Mouse (Mus musculus): ENCODE data around the gene Pcsk4. TPM values are rescaled to one million over a fixed set of nuclear protein-coding genes. Genes with fewer than 3 reads are reported as not detected.

Pcsk4 gene
- total RNA-seq, 2 experiments from 2014 or later, result 7.1 to 8.0 TPM

DNA sequence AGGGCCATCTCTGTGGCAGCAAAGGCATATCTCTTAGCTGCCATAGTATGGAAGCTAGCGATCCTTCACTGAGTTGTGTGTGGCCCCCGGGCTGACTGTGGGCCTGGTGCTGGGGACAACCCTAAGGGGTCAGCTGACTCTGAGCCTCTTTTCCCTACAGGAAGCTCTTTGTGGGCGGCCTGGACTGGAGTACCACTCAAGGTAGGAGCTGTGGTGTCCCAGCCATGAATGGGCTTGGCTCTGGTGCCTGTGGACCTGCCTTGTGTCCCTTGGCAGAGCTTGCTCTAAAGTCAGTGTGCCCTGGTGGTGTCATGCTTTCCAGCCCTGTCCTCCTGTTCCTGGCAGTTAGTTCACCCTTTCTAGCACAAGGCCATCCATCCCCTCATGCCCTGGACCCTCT is 55.5 kb downstream of the Pcsk4 start:
- DNase-seq (ENCODE audit: low spot score in 2 of 2), result no peak

DNA sequence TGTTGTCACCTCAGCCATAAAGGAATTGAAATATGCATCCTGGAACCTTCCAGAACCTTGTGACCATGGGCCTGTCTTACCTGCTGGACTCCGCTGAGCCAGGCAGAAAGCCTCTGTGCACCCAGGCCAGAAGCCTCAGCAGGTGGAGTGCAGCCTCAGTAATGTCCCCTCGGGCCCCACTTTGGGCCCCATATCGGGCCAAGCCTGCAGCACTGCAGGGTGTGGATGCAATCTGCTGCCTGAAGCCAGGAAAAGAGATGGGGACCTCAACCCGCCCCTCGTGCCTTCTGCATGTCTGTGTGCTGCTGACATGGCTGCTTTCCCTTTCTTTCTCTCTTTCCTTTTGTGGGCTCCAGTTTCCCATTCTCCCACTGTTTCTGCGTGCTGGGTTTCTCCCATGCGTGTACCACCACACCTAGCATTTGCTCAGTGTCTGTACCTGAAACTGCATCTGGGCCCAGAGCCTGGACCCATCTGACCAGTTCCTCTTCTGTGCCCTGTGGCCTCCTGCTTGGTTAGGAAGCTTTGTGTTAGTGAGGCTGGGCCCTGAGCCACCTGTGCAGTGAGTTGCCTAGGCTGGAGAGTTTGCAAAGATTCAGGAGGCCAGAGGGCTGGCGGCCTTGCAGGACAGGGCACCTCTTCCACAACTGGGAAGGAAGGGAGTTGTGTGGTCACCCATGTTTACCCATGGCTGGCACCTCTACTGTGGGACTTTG is 57.3 kb downstream of the Pcsk4 start:
- no peak for DNase-seq (ENCODE audit: low spot score in 2 of 2)

Small RNAs within 50 kb of the gene (microRNA-seq; reads per million reads assigned to microRNA genes)
- gene Mir6911, result 1.3 to 3.1 reads per million in 2 experiments

Other genes with a start within 250 kb of the Pcsk4 start
- 10 to 100 TPM; 19.7 to 23.9 TPM for gene Sbno2, start 223.9 kb downstream of the Pcsk4 start, total RNA-seq (2021)
- 10 to 100 TPM; 77.1 to 88.3 TPM for gene Stk11, start 213.7 kb downstream of the Pcsk4 start, total RNA-seq (2021)
- gene Atp5d, start 190.9 kb downstream of the Pcsk4 start, total RNA-seq (2021), result 100 to 1,000 TPM; 385 to 392 TPM
- gene Cbarp, start 188.7 kb downstream of the Pcsk4 start, total RNA-seq (2021), result 100 to 1,000 TPM; 360 to 374 TPM
- 100 to 1,000 TPM; 112 to 128 TPM for gene Midn, start 181.2 kb downstream of the Pcsk4 start, total RNA-seq (2021)
- gene Cirbp, start 163.5 kb downstream of the Pcsk4 start, total RNA-seq (2021), result 100 to 1,000 TPM; 154 to 175 TPM
- gene 1600002K03Rik, start 156.6 kb downstream of the Pcsk4 start, total RNA-seq (2021), result 1 to 10 TPM; 4.3 to 6.7 TPM
- gene Efna2, start 150.0 kb downstream of the Pcsk4 start, total RNA-seq (2021), result 10 to 100 TPM; 16.8 to 19.8 TPM
- 10 to 100 TPM; 40.3 to 46.6 TPM for gene Mum1, start 103.1 kb downstream of the Pcsk4 start, total RNA-seq (2021)
- gene Ndufs7, start 80.4 kb downstream of the Pcsk4 start, total RNA-seq (2021), result 100 to 1,000 TPM; 143 to 152 TPM
- 10 to 100 TPM; 27.8 to 31.5 TPM for gene Gamt, start 68.5 kb downstream of the Pcsk4 start, total RNA-seq (2021)
- gene Dazap1, start 68.0 kb downstream of the Pcsk4 start, total RNA-seq (2021), result 10 to 100 TPM; 94.6 to 96.3 TPM
- 100 to 1,000 TPM; 733 to 857 TPM for gene Rps15, start 37.0 kb downstream of the Pcsk4 start, total RNA-seq (2021)
- 100 to 1,000 TPM; 179 to 181 TPM for gene Apc2, start 33.5 kb downstream of the Pcsk4 start, total RNA-seq (2021)
- 10 to 100 TPM; 19.7 to 22.2 TPM for gene 2310011J03Rik, start 9.0 kb downstream of the Pcsk4 start, total RNA-seq (2021)
- 10 to 100 TPM; 10.3 to 11.6 TPM for gene Reep6, start 455 bp upstream of the Pcsk4 start, total RNA-seq (2021)
- gene Adamtsl5, start 18.9 kb upstream of the Pcsk4 start, total RNA-seq (2021), result 1 to 10 TPM in 1 of 2 experiments, under 1 TPM in 1; 0.75 to 1.2 TPM
- 1 to 10 TPM; 1.7 to 3.8 TPM for gene Plk5, start 27.0 kb upstream of the Pcsk4 start, total RNA-seq (2021)
- gene Mex3d, start 58.2 kb upstream of the Pcsk4 start, total RNA-seq (2021), result 10 to 100 TPM; 33.6 to 36.6 TPM
- gene Mbd3, start 70.1 kb upstream of the Pcsk4 start, total RNA-seq (2021), result 100 to 1,000 TPM; 119 to 129 TPM
- gene Uqcr11, start 77.3 kb upstream of the Pcsk4 start, total RNA-seq (2021), result 100 to 1,000 TPM; 503 to 527 TPM
- gene Tcf3, start 104.1 kb upstream of the Pcsk4 start, total RNA-seq (2021), result 10 to 100 TPM; 36.1 to 42.9 TPM
- under 1 TPM; 0.07 TPM for gene Onecut3, start 165.3 kb upstream of the Pcsk4 start, total RNA-seq (2021)
- gene Atp8b3, start 209.6 kb upstream of the Pcsk4 start, total RNA-seq (2021), result under 1 TPM; 0.21 to 0.38 TPM
- 10 to 100 TPM; 49.5 to 53.9 TPM for gene Rexo1, start 232.1 kb upstream of the Pcsk4 start, total RNA-seq (2021)
- 10 to 100 TPM; 41.8 to 43.6 TPM for gene Klf16, start 247.8 kb upstream of the Pcsk4 start, total RNA-seq (2021)